Mouse (Mus musculus) urinary bladder, adult 18-20 months (tissue): Measurements from ENCODE around the gene Tymp.

Experiments used
- DNase-seq, 2 experiments: peaks; one replicate each; pipeline ENCODE4 v3.0.0; 2022; ENCODE audit warnings: low spot score in 2 of 2, mixed read lengths in 2 of 2

Tymp gene

GRCm38 (mm10) chr15:89334774-89335537 lies 41.9 kb downstream of the Tymp start:
- DNase-seq = no peak

GRCm38 (mm10) chr15:89334271-89334670 lies 42.6 kb downstream of the Tymp start, which contains the start of gene Miox:
TSS of gene Miox (plus strand) at chr15:89334398.
- DNase-seq = no peak

GRCm38 (mm10) chr15:89326441-89326840 lies 50.4 kb downstream of the Tymp start:
- DNase-seq = no peak

GRCm38 (mm10) chr15:89323656-89324055 lies 53.2 kb downstream of the Tymp start:
- DNase-seq = no peak

- no peak for DNase-seq
Measured at GRCm38 (mm10) chr15:89322670-89323522, 53.9 kb downstream of the Tymp start, which contains the start of gene Adm2. TSS of gene Adm2 (plus strand) at chr15:89322720.
